Mouse (Mus musculus) C2C12 (cell line): Measurements from ENCODE around the gene Creg1.

Experiments
- CTCF ChIP-seq: IDR thresholded peaks from one replicate; pipeline ENCODE4 v1.5.1; 2011; ENCODE audit not compliant: control insufficient read depth, insufficient read depth, insufficient read length
- MAX ChIP-seq: IDR thresholded peaks from one replicate; pipeline ENCODE4 v1.6.1; 2011; ENCODE audit warnings: mild to moderate bottlenecking, control low read depth
- MYOD1 ChIP-seq: IDR thresholded peaks from one replicate; pipeline ENCODE4 v1.6.1; 2011; ENCODE audit warnings: low read depth; ENCODE audit not compliant: control insufficient read depth, insufficient read length
- MYOG ChIP-seq: IDR thresholded peaks from one replicate; pipeline ENCODE4 v1.6.1; 2011; ENCODE audit not compliant: control insufficient read depth, insufficient read length; ENCODE audit errors: extremely low read depth
- USF1 ChIP-seq: IDR thresholded peaks from one replicate; pipeline ENCODE4 v1.6.1; 2011; ENCODE audit warnings: low read depth, mild to moderate bottlenecking, control low read depth, moderate library complexity

GRCm38 (mm10) chr1:165730129-165730528, 33.4 kb upstream of the Creg1 start:
- TF ChIP-seq MAX (no peak), CTCF (no peak), USF1 (no peak), MYOD1 (no peak), MYOG (no peak)
